Mouse (Mus musculus) granulocyte monocyte progenitor cell, adult 5-6 weeks (primary cell): ENCODE results near the gene Tent5b. TPM values are rescaled to one million over a fixed set of nuclear protein-coding genes. Genes with fewer than 3 reads are reported as not detected.

Experiments used
- ATAC-seq: replicated peaks from 2 replicates; pipeline ENCODE4 v1.8.0; 2016; ENCODE audit warnings: mild to moderate bottlenecking, moderate TSS enrichment, inconsistent platforms; ENCODE audit not compliant: poor library complexity, severe bottlenecking
- total RNA-seq, 2 experiments: library from RNA; stranded (forward) in 1 of 2; stranded (reverse) in 1 of 2; fragments of 200-712, 200-1000 nt in 1 of 2; fragments of >200 nt in 1 of 2; fragmentation: Nextera tagmentation in 1 of 2; gene quantifications; 2 replicates each; pipeline ENCODE4 v1.2.3; 2014 to 2017

The Tent5b gene
- total RNA-seq, 2 experiments from 2014 or later, result not detected

DNA sequence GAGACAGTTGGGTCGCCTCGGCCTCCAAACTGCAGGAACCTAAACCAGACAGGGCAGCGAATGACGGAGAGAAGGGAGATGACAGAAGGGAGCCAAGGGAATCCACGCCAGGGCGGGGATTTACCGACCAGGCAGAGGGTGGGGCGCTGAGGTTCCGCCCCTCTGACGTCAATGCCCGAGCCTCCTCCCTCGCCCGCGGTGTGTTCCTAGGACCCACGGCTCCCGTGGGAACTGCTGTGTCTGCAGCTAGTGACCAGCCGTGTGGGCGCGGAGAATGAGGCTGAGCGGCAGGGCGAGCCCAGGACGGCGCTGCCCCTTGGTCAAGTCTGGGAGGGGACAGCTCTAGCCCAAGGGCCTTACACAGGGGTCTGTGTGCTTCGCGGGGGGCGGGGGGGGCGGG, 11.9 kb upstream of the Tent5b start:
- ATAC-seq, result peak; percentile 91

DNA sequence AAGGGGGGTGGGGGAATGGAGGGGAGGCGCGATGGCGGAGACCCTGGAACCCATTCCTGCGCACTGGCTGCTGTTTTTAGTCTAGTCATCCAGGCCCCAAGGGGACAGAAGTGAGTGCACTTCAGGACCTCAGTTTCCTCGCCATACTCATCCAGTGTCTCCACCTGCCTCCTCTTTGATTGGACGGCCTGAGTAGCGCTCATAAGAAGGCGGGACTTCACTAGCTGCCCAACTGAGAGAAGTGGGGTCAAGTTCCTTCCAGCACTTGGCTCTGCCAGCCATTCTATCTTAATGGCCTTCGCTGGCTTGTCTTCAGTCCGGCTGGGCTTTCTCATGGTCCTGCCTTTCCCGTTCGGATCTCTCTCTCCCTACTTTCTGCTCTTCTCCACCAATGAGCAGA, 10.8 kb upstream of the Tent5b start:
- ATAC-seq, result no peak; the same call in 1 of the 2 replicates

DNA sequence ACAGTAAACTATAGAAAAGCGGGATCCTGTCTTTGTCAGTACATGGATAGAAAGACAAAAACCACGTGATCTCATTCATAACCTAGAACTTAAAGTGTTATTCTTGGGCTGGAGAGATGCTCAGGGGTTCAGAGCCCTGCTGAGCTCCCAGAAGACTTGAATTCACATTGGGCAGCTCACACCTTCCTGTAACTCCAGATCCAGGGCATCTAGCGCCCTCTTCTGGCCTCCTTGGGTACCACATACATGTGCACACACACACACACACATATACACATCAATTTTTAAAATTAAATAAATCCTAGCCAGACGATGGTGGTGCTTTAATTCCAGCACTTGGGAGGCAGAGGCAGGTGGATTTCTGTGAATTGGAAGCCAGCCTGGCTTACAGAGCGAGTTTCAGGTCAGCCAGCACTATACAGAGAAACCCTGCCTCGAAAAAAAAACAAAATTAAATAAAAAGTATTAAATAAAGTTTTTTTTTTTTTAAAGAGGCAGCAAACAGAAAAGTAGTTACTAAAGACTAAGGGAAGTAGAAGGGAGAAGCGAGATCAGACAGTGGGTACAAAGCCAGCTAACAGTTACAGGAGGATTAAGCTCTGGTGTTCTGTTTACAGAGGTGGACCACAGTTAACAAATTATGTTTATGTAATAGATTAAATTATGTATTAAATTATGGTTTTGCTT, 8.7 kb upstream of the Tent5b start:
- no peak for ATAC-seq

DNA sequence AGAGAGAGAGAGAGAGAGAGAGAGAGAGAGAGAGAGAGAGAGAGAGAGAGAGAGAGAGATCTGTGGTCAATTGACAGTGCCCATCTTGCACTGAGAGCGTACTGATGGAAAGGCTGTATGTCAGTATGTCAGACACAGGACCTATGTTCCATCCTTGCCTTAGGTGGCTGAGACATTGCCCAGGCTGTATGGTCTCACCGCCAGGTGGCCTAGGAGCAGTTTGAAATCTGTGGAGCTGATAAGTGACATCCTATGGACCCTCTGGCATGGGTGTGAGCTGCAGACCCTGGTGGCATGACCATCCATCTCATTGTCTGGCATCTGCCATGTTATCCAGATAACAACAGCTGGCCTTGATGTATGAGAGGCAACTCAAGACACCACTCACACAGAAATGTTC, 6.1 kb upstream of the Tent5b start:
- no peak for ATAC-seq

DNA sequence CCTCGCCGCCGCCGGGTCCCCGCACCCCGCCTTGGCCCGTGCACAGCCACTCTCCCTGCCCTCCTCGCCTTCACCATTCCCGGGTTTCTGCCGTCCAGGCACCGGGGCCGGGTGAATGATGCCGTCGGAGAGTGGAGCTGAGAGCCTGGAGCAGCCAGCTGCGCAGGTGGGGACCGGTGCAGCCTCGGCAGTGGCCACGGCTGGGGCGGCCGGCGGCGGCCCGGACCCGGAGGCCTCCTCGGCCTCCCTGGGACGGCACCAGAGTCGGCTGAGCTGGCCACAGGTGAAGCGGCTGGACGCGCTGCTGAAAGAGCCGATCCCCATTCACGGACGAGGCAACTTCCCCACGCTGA, 229 bp downstream of the Tent5b start:
- 0 out of 2 replicates have a peak, but pooled peaks have one; percentile 0 for ATAC-seq

DNA sequence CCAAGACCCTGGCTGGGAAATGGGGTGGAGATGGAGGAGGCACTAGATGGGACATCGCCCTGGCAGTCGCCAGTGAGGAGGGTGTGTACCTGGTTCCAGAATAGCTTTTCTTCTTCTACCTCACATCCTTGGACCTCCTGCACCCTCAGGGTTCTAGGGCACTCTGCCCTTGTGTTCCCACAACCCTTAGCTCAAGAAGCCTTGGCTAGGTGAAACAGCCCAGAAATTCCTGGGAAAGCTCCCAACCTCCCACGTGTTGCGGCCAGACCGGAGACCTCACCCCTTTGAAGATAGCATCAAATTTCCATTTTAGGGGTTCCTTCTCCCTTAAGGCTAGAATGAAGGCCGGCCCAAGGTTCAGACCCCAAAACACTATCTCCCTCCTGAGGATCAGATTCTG, 822 bp downstream of the Tent5b start:
- ATAC-seq, result no peak

DNA sequence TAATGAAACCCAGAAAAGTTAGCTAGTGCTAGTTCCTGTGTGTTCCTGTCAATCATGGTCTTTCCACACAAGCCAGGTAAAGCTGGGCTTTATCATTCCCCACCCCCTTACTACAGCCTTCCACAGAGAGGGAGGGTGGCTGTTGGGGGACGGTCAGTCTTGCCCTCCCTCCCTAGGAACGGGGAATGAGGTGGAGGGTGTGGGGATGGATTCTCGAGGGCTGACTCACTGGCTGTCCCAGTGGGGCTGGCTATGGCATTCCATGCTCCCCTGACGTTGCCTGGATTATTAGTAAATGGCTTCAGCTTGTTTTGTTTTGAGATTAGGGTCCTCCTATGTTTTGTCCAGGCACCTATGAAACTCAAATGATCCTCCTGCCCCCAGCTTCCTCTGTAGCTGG, 1.6 kb downstream of the Tent5b start:
- no peak for ATAC-seq

DNA sequence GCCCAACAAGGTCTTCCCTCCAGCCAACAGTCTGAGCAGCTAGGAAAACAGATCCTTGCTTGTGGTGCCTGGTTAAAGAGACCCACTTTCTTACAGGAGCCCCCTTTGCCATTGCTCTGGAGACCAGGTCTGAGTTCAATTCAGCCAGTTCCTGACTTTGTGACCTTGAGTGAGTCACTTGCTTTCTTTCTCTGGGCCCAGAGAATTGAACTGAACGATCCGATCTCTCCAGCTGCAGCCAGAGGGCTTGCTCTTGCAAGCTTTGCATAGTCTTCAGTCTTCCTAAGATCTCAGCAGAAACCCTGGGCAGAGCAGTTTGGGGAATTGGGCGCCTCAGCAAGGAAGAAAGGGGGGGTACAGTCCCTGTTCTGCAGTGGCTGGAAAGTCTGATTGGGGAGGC, 2.5 kb downstream of the Tent5b start:
- ATAC-seq, result no peak

DNA sequence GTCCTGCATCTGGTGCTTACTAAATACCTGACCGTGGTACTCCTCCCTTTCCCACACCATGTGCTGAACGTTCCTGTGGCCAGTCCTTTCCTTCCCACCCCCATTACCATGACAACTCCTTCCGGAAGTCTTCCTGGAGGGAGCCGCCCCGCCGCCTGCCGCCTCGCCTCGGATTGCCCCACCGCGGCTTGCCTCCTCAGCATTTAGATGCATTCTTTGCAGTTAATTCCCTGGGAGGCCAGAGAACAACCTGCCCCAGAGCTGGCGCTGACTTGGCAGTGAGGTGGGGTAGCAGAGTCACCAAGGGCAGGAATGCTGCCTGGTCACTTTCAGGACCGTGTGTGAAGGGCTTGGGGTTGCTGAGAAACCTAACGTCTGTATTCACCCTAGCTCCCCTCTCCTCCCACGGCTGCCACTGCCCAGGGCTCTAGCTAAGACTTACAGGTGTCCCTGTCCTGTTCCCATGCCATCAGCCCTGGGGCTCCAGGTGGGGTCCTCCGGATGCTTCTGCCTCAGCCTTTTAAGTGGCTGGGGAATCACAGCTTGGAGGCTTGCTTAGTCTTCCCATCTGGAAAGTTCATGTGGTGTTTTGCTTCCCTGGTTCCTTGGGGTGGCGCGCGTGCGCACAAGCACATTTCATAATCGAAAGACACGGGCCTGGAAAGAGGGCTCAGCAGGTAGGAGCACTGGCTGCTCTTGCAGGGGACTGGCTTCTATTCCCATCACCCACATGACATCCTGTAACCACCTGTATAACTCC, 4.5 kb downstream of the Tent5b start:
- peak; percentile 33 for ATAC-seq

DNA sequence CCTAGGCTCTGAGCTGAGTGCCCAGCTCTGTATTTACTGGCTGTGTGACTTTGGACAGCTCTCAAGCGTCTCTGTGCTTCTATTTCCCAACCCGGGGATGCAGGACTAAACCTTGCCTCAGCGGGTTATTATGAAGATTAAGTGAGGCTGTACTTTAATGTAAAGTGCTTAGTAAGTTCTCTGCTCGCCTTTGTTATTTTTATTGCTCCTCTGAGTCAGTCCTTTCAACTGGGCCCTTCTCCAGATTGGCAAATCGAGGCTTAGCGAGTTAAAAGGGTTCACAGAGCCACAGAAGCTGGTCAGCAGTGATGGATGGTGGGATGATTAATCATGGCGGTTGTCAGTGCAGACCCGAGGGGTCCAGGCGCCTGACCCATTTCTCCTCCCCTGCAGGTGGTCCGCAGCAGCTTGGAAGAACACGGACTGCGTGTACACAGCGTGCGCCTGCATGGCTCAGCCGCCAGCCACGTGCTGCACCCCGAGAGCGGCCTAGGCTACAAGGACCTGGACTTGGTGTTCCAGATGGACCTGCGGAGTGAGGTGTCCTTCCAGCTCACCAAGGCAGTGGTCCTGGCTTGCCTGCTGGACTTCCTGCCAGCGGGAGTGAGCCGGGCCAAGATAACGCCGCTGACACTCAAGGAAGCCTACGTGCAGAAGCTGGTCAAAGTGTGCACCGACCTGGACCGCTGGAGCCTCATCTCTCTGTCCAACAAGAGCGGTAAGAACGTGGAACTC, 5.9 kb downstream of the Tent5b start:
- ATAC-seq, result no peak

DNA sequence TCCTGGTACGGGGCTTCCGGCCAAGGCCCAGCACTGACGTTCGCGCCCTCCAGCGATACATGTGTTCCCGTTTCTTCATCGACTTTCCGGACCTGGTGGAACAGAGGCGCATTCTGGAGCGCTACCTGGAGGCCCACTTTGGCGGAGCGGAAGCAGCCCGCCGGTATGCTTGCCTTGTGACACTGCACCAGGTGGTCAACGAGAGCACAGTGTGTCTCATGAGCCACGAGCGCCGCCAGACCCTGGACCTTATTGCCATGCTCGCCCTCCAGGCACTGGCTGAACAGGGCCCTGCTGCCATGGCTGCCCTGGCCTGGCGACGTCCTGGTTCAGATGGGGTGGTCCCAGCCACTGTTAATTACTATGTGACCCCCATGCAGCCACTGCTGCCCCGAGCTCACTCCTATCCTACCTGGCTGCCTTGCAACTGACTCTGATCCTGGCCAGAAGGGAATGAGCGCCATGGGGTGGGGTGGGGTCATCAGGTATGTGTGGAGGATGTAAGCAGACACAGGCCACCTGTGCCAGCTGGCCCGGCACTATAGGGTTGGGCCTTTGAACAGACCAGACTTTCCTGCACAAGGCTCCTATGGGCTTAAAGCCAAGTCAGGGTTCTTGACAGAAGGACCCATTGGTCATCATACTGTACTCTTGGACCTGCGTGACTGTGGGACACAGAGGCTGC, 6.9 kb downstream of the Tent5b start:
- ATAC-seq, result no peak

DNA sequence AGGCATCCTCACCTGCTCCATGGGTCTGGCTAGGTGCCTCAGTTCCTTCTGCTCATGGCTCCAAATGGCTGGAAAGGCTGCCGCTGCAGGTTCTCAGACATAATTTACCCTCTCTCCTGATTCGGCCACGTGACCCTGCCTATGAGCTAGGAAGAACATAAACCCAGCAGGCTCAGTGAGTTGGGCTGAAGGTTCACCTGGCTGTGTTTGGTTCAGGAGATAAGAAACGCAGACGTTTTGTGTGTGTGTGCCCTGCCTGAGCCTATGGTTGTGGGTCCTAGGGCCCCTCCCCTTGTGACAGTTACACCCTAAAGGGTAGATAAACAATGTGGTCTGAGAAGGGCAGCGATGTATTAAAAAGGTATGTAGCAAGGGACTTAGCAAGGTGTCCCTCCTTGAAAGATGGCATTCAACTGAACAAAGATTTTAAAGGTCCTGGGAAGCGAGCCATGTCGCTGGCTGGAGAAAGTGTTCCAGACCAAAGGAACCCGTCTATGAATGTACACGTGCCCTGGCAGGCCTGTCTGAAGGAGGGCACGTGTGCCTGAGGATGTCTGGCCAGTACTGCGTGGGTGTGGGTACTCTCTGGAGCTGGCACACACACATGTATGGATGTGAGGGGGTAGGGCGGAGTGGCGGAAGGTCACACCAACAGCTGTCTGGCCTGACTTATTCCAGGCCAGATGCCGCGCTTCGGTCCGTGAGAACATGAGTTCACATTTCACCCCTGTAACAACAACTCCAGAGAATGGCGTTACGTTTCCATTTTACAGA, 8.9 kb downstream of the Tent5b start:
- ATAC-seq, result no peak

DNA sequence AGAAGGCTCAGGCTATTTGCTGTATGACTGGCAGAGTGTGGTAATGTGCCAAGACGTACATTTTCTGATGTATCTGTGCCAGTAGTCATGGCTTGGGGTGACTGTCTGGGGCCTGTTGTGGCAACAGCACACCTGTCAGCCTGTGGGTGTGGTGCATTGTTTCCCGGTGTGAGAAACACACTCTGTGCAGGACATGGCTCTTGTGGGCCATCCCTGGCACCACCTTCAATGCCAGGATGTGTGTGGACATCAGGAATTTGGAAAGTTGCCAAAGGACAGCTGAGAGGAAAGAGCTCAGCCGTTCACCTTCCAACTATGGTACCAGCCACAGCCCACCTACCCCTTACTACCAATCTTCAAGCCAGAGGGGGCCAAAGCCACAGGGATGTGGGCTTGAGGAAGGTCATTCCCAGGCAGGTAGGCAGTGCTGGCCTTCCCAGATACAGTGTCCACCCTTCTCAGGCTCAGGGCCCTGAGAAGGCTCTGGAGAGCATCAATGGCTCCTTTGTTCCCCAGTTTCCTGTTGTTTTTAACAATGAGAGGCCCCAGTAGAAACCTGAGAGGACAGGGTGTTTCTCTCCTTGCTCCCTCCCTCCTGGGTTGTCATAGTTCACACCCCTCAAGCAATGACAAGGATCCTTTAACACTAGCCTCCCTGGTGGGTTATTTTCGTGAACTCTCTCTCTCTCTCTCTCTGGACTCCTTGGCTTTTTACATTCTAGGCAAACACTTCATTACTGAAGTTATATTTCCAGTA, 9.7 kb downstream of the Tent5b start:
- ATAC-seq, result no peak

DNA sequence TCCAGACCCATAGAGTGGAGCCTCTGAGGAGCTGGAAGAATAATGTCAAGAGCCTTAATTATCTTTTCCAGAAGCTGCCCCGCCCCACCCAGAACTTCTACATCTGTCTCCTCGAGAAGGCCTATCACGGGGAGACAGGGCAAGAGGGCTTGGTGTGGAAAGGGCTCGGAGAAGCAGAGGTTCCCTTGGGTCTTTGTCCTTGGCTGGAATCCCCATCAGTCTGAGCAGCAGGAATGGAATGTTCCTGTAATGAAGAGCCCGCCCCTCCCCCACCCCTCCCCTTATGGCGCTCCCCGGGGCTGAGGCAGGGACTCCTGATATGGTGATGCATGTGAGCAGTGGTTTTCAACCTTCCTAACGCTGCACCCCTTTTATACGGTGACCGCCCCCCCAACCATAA, 11.9 kb downstream of the Tent5b start:
- no peak for ATAC-seq

DNA sequence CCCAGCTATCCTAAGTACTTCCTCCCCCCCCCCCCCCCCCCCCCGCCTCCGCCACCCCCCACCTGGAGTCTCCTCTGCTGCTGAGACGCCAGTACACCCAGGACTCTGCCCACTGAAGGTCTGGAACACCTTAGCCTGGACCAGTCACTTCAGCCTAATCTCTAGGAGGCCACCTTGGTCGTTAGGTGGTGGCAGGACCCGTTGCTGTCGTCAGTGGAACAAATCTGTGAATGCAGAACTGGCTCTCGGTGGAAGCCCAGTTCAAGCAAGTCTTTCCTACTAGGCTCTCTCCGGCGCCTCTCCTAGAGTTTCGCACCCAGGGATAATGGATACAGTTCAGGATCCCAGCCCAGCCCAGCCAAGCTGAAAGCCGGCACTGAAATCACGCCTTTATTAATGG, 14.0 kb downstream of the Tent5b start:
- ATAC-seq, result 0 out of 2 replicates have a peak, but pooled peaks have one; percentile 9

DNA sequence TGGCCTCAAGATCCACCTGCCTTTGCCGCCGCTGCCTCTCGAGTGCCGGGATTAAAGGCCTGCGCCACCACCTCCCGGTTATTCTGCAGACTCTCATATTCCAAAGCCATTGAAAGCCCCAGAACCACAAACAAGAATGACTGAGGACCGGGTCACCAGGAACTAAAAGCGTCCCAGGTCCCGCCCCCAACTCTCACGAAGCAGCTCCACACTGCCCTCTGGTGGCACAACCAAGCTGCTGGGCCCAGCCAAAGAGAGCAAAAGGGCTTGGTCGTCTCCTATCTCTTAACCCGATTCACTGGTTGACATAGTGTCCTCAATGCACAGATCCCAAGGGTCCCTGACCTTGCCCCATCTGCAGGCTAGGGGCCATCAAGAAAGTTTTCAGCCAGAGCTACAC, 14.5 kb downstream of the Tent5b start:
- peak; percentile 74 for ATAC-seq

DNA sequence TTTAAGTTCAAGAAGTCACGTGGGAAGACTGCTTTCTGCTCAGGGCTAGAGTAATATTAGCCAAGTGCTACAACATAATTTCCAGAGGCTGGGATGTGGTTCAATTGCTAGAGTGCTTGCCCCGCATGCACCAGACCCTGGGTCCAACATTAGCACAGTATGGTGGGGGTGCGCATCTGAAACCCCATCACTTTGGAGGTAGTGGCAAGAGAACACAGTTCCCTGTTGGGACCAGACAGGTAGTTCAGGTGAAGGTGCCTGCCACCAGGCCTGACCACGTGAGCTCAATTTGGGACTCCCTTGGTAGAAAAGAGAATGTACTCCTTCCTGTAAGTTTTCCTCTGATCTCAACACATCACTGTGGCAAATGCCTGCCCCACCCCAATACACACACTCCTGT, 14.9 kb downstream of the Tent5b start:
- no peak for ATAC-seq

DNA sequence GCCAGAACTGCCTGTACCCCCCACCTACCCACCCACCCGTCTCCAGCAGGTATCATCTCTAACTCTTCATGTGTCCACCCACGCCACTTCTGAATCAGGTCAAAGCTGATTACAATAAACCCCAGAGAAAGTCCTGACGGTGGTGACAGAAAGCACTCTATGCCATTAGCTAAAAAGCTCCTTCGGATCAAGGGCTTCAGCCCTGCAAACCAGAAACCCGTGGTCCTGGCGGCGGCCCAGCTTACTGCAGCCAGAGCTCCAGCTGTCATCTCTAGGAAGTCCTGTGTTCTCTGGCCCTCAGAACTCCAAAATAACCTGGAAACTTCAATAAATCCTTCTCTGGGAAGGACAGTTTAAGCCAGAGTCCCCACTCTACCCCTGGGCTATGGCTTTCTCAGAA, 15.8 kb downstream of the Tent5b start:
- ATAC-seq, result no peak

DNA sequence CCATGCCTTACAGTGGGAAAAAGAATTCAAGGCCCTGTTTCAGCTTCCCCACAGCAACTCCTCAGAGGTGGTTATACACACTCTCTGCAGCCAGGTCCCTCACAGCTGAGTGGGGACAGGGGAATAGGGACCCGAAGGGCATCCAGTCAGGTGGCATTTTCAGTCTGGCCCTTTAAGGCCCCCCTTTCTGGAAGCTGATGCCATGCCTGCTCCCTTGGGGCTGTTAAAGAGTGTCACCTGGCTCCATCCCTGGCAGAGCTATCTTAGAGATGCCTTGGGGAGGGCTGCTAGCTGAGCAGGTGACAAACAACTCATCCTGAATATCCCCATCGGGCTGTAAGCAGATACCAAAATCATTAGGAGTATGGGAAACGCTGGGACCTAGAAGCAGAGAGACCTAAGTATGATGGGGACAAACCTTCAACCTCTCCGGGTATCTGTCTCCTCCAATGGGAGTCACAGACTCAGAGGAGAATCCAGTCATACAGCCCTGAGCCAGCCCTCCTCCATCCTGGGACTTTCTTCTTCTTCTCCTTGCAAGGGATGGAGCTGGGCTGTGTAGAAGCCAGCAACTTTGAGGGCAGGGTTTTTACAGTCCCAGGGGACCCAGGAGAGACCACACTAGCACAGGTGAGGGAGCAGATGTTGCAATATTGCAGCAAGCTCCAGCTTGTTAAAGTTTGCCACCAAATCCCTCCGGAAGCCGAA, 17.0 kb downstream of the Tent5b start:
- no peak for ATAC-seq
